Mouse (Mus musculus) monocyte, adult 5-6 weeks (primary cell): ENCODE measurements around the gene Upf3b. TPM values are rescaled to one million over a fixed set of nuclear protein-coding genes. Genes with fewer than 3 reads are reported as not detected.

Experiments used
- ATAC-seq: fragments of 153-309, 156-312 bp; replicated peaks from 2 replicates; pipeline ENCODE4 v1.8.0; 2017; ENCODE audit warnings: mild to moderate bottlenecking; ENCODE audit not compliant: low TSS enrichment, insufficient number of reproducible peaks, severe bottlenecking, poor library complexity, low FRiP score
- total RNA-seq: library from RNA; stranded (forward); fragments of 200-1000, 200-491, 200-594 nt; gene quantifications from 3 replicates; pipeline ENCODE4 v1.2.3, GENCODE M21; 2017

Gene Upf3b
- 27.2 to 44.4 TPM (median 41.0 TPM) in 3 replicates for total RNA-seq

- peak; percentile 100 for ATAC-seq
Measured at GRCm38 (mm10) chrX:37110193-37110880, at the start of gene Upf3b. Upf3b (minus strand) TSS chrX:37110322.

GRCm38 (mm10) chrX:37157839-37158238 lies 47.7 kb upstream of the Upf3b start:
- ATAC-seq, result no peak

GRCm38 (mm10) chrX:37144954-37145353 lies 34.8 kb upstream of the Upf3b start:
- ATAC-seq, result no peak

DNA sequence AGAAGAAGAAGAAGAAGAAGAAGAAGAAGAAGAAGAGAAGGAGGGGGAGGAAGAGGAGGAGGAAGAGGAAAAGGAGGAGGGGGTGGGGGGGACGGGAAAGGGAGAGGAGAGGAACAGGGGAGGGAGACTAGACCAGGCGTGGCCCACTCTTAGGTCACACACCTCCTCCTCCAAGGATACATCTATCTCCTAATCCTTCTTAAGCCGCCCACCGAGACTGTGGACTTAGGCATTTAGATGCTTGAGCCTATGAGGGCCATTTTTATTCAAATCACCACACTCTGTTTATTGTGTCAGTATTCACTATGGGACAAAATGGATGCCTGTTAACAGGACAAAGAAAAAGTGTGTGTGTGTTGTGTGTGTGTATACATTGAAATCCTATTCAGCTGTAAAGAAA lies 34.4 kb upstream of the Upf3b start:
- 0 out of 2 replicates have a peak, but pooled peaks have one; percentile 27 for ATAC-seq

- no peak for ATAC-seq
Measured at GRCm38 (mm10) chrX:37141732-37142131, 31.6 kb upstream of the Upf3b start.

- ATAC-seq, result peak; percentile 93
Measured at GRCm38 (mm10) chrX:37126671-37127358, 16.7 kb upstream of the Upf3b start, which contains the start of gene Nkap. Nkap (plus strand) TSS chrX:37126795.

- ATAC-seq, result no peak
Measured at GRCm38 (mm10) chrX:37125511-37125910, 15.4 kb upstream of the Upf3b start.

DNA sequence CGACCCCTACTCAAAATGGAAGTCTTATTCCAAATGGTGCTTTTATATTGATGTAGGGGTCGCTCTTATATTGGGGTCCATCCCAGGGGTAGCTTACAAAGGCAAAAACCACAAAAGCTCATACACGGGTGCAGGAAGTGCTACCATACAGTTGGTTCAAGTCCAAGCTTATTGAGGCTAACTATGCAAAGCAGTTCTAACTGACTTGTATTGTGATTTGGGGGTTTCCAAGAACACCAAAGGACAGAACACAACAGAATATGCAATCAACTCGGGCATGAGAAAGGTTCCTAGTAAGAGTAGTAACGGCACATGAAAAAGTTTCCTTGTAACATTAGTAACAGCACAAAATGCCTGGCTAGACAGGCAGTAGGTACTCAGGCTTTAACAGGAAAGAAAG lies 10.1 kb upstream of the Upf3b start:
- no peak for ATAC-seq

DNA sequence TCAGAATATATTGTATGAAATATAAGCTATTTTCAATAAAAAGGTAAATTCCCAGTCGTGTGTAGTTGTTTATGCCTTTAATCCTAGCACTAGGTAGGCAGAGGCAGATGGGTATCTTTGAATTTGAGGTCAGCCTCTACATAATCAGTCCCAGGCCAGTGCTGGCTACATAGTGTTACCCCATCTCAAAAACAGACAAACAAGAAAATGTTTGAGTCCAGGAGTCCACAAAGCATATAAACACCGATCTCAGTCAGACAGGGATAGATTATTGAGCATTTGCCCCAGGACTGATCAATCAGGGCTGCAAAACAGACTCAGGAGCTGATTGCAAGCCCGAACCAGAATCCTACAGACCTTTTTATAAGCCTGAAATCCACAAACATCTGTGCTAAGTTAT lies 9.5 kb upstream of the Upf3b start:
- no peak for ATAC-seq

DNA sequence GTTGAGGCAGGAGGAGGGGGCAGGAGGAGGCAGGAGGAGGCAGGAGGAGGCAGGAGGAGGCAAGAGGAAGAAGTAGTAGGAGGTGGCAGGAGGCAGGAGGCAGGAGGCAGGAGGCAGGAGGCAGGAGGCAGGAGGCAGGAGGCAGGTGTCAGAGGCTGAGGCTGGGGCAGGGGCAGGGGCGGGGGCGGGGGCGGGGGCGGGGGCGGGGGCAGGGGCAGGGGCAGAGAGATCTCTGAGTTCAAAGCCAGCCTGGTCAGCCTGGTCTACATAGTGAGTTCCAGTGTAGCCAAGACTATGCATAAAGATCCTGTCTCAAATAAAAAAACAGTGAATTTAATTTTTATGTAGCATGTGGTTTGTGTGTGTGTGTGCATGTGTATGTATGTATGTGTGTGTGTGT lies 7.0 kb upstream of the Upf3b start:
- no peak for ATAC-seq

- ATAC-seq, result no peak
Measured at GRCm38 (mm10) chrX:37110881-37111193, 715 bp upstream of the Upf3b start.

GRCm38 (mm10) chrX:37109526-37110192 lies 463 bp downstream of the Upf3b start:
- no peak for ATAC-seq

- ATAC-seq, result no peak
Measured at GRCm38 (mm10) chrX:37103826-37104225, 6.3 kb downstream of the Upf3b start.

- ATAC-seq, result no peak
Measured at GRCm38 (mm10) chrX:37098681-37099080, 11.4 kb downstream of the Upf3b start.

GRCm38 (mm10) chrX:37095106-37095768 lies 14.9 kb downstream of the Upf3b start:
- no peak for ATAC-seq

DNA sequence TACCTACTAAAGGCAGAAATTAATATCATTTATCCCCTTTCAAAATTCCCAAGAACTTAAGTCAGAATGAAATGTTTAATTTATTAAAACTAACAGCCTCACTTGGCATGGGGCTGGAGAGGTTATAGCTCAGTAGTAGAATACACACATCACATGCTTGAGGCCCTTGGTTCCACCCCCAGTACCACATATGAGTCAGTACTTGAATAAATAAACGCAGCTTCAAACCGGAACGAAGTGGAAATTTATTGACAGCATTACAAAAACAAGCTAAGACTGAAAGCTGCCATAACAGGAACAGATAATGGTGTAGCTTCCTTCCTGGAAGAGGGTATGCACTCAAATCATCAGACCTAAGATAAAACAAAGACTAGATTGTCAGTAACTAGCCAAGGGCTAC lies 18.7 kb downstream of the Upf3b start:
- ATAC-seq, result no peak

DNA sequence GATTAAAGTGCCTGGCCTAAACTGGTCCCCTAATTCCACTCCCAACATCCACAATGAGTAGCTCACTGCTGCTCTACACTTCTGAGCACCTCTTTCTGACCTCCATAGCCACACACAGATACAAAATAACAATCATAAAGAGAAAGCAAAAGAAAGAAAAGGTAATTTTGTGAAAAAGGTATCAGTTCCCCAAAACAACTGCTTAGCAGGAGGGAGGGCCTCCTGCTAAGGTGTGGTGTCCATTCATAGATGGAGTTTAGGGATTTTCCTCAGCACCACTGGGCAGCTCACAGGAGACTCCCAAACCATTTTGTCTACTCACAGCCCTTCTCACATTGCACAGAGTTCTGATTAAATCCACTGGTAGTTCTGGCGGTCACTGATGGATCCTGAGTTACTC lies 21.3 kb downstream of the Upf3b start:
- no peak for ATAC-seq

- ATAC-seq, result no peak; the same call in 1 of the 2 replicates
Measured at GRCm38 (mm10) chrX:37085665-37086064, 24.5 kb downstream of the Upf3b start.

DNA sequence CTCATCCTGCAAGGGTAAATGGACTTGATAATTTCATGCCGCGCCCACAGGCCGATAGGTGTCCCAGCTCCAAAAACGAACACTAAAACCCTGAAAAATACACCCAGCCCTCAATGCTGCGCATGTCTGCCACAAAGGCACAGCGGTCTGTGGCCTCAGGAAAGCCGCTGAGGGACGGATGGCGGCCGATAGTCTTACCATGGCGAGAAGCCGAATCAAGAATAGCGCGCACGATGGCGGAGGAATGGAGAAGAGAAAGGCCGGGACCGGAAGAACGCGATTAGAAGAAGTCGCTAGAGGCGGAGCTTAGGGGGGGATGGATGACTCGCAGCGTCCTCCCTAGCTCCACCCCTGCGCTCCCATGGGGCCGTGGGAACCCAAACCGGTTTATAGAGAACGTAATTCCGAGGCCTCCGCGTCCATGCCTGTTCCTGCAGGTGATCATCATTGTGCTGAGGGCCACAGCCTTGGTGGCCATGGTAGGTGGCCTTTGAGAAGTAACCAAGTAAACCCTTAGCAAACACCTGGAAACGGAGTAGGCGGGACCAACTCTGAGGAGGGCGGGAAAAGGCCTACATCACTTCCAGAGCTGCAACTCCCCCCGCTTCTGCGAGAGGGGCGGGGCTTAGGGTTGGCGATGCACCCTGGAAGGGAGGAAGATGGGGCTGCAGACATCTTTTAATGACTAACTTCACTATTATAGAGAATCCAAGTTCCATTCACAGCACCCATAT lies 25.0 kb downstream of the Upf3b start, which contains the start of gene Rpl39:
Gene Rpl39 (minus strand): TSS at position 476 of the 734 bp plus-strand sequence.
- ATAC-seq, result peak; percentile 93
